Mouse (Mus musculus): ENCODE data around the gene Gtf2ird1. TPM values are rescaled to one million over a fixed set of nuclear protein-coding genes. Genes with fewer than 3 reads are reported as not detected.

Gene Gtf2ird1
- polyA plus RNA-seq, 1 experiment from 2014 or later: 74.5 TPM

DNA sequence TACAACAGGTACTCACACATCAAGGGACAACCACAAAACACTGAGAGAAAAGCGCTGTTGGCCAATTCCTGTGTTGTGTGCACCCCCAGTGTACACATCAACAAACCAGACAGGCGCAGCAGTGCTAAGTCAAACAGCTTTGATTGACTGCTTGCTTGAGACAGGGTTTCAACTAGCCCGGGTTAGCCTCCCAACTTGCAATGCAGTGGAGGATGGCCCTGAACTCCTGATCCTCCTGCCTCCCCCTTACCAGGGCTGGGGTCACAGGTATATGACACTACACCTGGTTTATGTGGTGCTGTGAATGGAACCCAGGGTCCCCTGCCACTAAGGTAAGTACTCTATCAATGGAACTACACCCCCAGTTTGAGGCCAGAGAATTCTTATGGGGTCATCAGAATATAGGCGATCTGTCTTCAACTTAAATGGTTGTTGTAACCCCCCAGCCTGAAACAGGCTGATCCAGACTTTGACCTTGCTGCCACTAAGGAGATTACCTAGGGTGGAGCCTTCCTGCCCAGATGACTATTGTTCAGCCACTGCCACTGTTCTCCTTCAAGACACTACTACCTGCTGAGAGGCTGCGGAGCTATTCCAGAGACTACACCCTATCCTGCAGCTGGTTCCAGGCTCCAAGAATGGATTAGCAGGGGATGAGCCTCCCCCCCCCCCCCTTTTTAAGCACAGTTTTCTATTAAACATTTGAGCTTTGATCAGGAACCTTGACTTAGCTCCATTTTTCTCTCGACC lies 17.7 kb downstream of the Gtf2ird1 start:
- WGBS: 94% methylated on average over 6 of the region's 6 CpGs
- Histone ChIP-seq H3K27ac (no peak overlapping the region), H3K4me3 (no peak overlapping the region), H3K9me3 (0 out of 2 replicates have a peak, but pooled peaks cover 1% of the 10 kb centered on the region), H3K27me3 (no peaks in the 10 kb centered on the region), H3K9ac (no peak overlapping the region), H3K4me1 (replicated peaks) (peaks cover 44% of the 10 kb centered on the region), H3K36me3 (peaks cover 32% of the 10 kb centered on the region), H3K4me2 (no peak overlapping the region)
- ATAC-seq (ENCODE audit: low FRiP score): no peak

DNA sequence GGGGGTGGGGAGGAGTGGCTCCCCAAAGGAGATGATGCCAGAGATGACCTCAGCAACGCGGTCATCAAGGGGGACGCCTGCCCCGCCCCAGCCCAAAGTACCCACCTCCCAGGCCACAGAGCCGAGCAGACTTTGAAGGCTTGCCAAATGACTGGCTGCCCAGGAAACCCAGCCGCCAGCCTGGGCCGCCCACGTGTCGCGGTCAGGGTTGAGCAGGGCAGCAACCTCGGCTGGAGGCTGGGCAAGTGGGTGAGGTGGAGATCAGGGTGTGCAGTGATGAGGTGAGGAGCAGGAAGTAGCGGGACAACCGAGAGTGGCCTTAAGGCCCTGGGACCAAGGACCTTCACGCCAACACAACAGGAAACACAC lies 19.1 kb downstream of the Gtf2ird1 start:
- H3K36me3 ChIP-seq: peaks cover 24% of the 10 kb centered on the region
- H3K4me3 ChIP-seq: no peak overlapping the region
- no peak overlapping the region for H3K4me2 ChIP-seq
- no peak for ATAC-seq (ENCODE audit: low FRiP score)
- H3K27ac ChIP-seq: 0 out of 2 replicates have a peak overlapping the region, but pooled peaks have one; percentile 30
- H3K27me3 ChIP-seq: no peaks in the 10 kb centered on the region
- H3K9ac ChIP-seq: no peak overlapping the region
- no peaks in the 10 kb centered on the region for H3K9me3 ChIP-seq
- peaks cover 52% of the 10 kb centered on the region for H3K4me1 ChIP-seq (replicated peaks)
- 80% methylated on average over 14 of the region's 14 CpGs for WGBS

- Histone ChIP-seq H3K36me3 (peaks cover 19% of the 10 kb centered on the region), H3K27ac (peak overlapping the region; percentile 80), H3K4me2 (no peak overlapping the region), H3K4me1 (replicated peaks) (peaks cover 52% of the 10 kb centered on the region), H3K4me3 (no peak overlapping the region), H3K27me3 (no peaks in the 10 kb centered on the region), H3K9me3 (no peaks in the 10 kb centered on the region), H3K9ac (no peak overlapping the region)
- ATAC-seq (ENCODE audit: low FRiP score): no peak
- 92% methylated on average over 13 of the region's 13 CpGs for WGBS
Observed at GRCm38 (mm10) chr5:134436782-134437458, 19.6 kb downstream of the Gtf2ird1 start.

DNA sequence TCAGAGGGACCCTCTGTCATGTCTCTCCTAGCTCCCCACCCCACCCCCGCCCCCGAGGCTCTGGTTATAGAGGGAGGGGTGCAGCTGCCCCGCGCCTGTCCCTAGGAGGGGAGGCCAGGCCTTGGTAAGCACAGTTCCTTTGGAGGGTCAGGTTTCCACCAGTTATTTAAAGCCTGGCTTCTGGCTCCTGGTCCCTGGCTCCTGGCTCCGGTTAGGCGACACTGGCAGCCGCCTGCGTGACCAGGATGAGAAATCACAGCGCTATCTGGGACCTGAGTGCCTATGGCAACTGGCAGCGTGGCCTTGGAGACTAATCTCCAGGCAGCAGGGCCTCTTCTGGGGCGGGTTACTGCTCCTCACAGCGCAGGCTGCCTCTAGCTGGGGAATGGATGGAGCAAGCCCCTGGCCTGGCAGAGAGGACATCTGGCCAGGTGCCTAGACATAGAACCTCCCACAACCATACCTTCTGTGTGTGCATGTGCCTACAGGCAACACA lies 20.6 kb downstream of the Gtf2ird1 start:
- peaks cover 18% of the 10 kb centered on the region for H3K36me3 ChIP-seq
- peaks cover 48% of the 10 kb centered on the region for H3K4me1 ChIP-seq (replicated peaks)
- ATAC-seq (ENCODE audit: low FRiP score): peak; percentile 61
- no peaks in the 10 kb centered on the region for H3K9me3 ChIP-seq
- peak overlapping the region; percentile 80 for H3K27ac ChIP-seq
- no peaks in the 10 kb centered on the region for H3K27me3 ChIP-seq
- H3K9ac ChIP-seq: peak overlapping the region; percentile 16; the same call in 1 of the 2 replicates
- 53% methylated on average over 12 of the region's 12 CpGs for WGBS
- no peak overlapping the region for H3K4me2 ChIP-seq
- H3K4me3 ChIP-seq: no peak overlapping the region

- no peak overlapping the region for H3K9ac ChIP-seq
- 79% methylated on average over 10 of the region's 10 CpGs for WGBS
- ATAC-seq (ENCODE audit: low FRiP score): no peak
Observed at GRCm38 (mm10) chr5:134433137-134433536, 23.4 kb downstream of the Gtf2ird1 start.

DNA sequence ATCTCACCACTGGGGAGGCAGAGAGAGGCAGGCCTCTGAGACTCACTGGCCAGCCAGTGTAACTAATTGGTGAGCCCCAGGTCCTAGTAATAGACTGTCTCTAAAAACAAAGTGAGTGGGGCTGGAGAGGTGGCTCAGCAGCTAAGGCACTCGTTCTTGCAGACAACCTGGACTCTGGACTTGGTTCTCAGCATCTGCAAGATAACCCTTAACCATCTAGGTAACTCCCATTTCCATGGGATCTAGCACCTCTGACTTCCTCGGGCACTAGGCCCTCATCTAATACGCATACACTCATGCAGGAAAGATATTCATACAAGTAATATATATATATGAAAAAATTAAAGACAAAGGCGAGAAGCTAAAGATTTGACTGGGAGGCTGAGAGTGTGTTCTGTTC lies 26.4 kb downstream of the Gtf2ird1 start:
- Histone ChIP-seq H3K4me1 (replicated peaks) (peaks cover 26% of the 10 kb centered on the region), H3K4me2 (no peak overlapping the region), H3K4me3 (no peak overlapping the region), H3K36me3 (no peaks in the 10 kb centered on the region), H3K9me3 (no peaks in the 10 kb centered on the region), H3K27ac (0 out of 2 replicates have a peak overlapping the region, but pooled peaks have one; percentile 35), H3K9ac (no peak overlapping the region), H3K27me3 (no peaks in the 10 kb centered on the region)
- no peak for ATAC-seq (ENCODE audit: low FRiP score)
- WGBS: 91% methylated on average over 4 of the region's 4 CpGs

More at GRCm38 (mm10) chr5:134433137-134433536, 23.4 kb downstream of the Gtf2ird1 start:
- Histone ChIP-seq H3K36me3 (no peaks in the 10 kb centered on the region), H3K9me3 (no peaks in the 10 kb centered on the region), H3K27ac (no peak overlapping the region), H3K4me3 (no peak overlapping the region), H3K4me1 (replicated peaks) (peaks cover 50% of the 10 kb centered on the region), H3K4me2 (no peak overlapping the region), H3K27me3 (no peaks in the 10 kb centered on the region)

GRCm38 (mm10) chr5:134427664-134428063 lies 28.9 kb downstream of the Gtf2ird1 start:
- Histone ChIP-seq H3K9ac (no peak overlapping the region), H3K9me3 (no peaks in the 10 kb centered on the region), H3K4me3 (no peak overlapping the region), H3K27me3 (no peaks in the 10 kb centered on the region), H3K36me3 (no peaks in the 10 kb centered on the region), H3K27ac (no peak overlapping the region), H3K4me1 (replicated peaks) (peaks cover 17% of the 10 kb centered on the region), H3K4me2 (no peak overlapping the region)
- no peak for ATAC-seq (ENCODE audit: low FRiP score)
- whole genome bisulfite sequencing: 90% methylated on average over 9 of the region's 9 CpGs

DNA sequence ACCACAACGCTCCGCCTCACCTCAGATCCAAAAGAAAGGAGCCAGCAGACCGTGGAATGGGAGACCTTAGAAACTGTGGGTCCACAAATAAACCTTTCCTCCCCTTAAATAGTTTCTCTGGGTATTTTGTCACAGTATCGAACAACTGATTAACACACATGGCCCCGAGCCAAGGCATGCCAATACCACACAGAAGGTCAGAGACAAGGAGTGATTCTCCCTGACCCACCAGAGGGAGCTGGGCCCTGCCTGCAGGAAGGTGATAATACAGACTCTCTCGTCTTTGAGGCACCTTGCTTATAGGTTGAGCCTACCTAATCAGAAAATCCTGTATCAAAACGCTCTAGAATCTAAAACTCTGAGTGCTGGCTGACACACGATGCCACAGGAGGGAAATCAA lies 30.9 kb downstream of the Gtf2ird1 start:
- H3K27me3 ChIP-seq: no peaks in the 10 kb centered on the region
- WGBS: 94% methylated on average over 8 of the region's 8 CpGs
- no peak overlapping the region for H3K4me2 ChIP-seq

DNA sequence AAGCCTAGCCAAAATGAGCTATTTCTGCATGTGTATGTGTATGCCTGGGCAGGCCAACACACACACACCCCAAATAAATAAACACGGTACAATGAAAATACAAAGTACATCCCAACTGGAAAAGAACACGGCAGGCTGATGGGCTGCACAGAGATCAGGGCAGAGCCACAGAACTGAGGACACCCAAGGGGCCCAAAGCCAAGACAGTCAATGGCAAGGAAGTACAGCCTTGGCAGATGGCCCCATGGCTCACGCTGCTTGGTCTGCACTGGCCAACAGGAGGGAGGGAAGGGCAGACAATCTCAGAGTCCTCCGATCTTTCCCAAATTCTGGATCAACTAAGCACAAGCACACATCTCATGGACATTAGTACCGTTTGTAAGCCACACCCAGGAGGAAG lies 32.6 kb downstream of the Gtf2ird1 start:
- 87% methylated on average over 5 of the region's 5 CpGs for WGBS
- no peak overlapping the region for H3K9ac ChIP-seq

More for the DNA sequence above, 30.9 kb downstream of the Gtf2ird1 start:
- no peak overlapping the region for H3K27ac ChIP-seq
- peaks cover 18% of the 10 kb centered on the region for H3K4me1 ChIP-seq (replicated peaks)
- no peak overlapping the region for H3K4me3 ChIP-seq
- no peak for ATAC-seq (ENCODE audit: low FRiP score)
- no peaks in the 10 kb centered on the region for H3K36me3 ChIP-seq
- H3K9me3 ChIP-seq: no peaks in the 10 kb centered on the region
- H3K9ac ChIP-seq: no peak overlapping the region

GRCm38 (mm10) chr5:134423372-134423771 lies 33.1 kb downstream of the Gtf2ird1 start:
- no peaks in the 10 kb centered on the region for H3K36me3 ChIP-seq
- H3K4me3 ChIP-seq: no peak overlapping the region
- H3K4me1 ChIP-seq (replicated peaks): peaks cover 10% of the 10 kb centered on the region; the same call in 1 of the 2 replicates
- H3K9ac ChIP-seq: no peak overlapping the region
- H3K9me3 ChIP-seq: no peaks in the 10 kb centered on the region
- WGBS: 96% methylated on average over 6 of the region's 6 CpGs
- no peaks in the 10 kb centered on the region for H3K27me3 ChIP-seq
- no peak overlapping the region for H3K27ac ChIP-seq
- no peak overlapping the region for H3K4me2 ChIP-seq
- no peak for ATAC-seq (ENCODE audit: low FRiP score)

More for the DNA sequence above, 32.6 kb downstream of the Gtf2ird1 start:
- Histone ChIP-seq H3K4me3 (no peak overlapping the region), H3K4me1 (replicated peaks) (peaks cover 6% of the 10 kb centered on the region; the same call in 1 of the 2 replicates), H3K4me2 (no peak overlapping the region), H3K27me3 (no peaks in the 10 kb centered on the region), H3K36me3 (no peaks in the 10 kb centered on the region), H3K9me3 (no peaks in the 10 kb centered on the region), H3K27ac (no peak overlapping the region)
- no peak for ATAC-seq (ENCODE audit: low FRiP score)

- no peaks in the 10 kb centered on the region for H3K9me3 ChIP-seq
- H3K36me3 ChIP-seq: peaks cover 6% of the 10 kb centered on the region
- no peak overlapping the region for H3K9ac ChIP-seq
- H3K4me3 ChIP-seq: no peak overlapping the region
- H3K27ac ChIP-seq: no peak overlapping the region
- no peak for ATAC-seq (ENCODE audit: low FRiP score)
- H3K27me3 ChIP-seq: no peaks in the 10 kb centered on the region
- H3K4me2 ChIP-seq: no peak overlapping the region
- 89% methylated on average over 12 of the region's 12 CpGs for WGBS
- peaks cover 10% of the 10 kb centered on the region; the same call in 1 of the 2 replicates for H3K4me1 ChIP-seq (replicated peaks)
Observed at GRCm38 (mm10) chr5:134422265-134422925, 34.1 kb downstream of the Gtf2ird1 start.

GRCm38 (mm10) chr5:134421061-134421460 lies 35.5 kb downstream of the Gtf2ird1 start:
- peaks cover 20% of the 10 kb centered on the region for H3K36me3 ChIP-seq
- H3K4me1 ChIP-seq (replicated peaks): peaks cover 7% of the 10 kb centered on the region; the same call in 1 of the 2 replicates
- no peak for ATAC-seq (ENCODE audit: low FRiP score)
- 77% methylated on average over 9 of the region's 9 CpGs for WGBS
- no peaks in the 10 kb centered on the region for H3K27me3 ChIP-seq
- H3K4me3 ChIP-seq: no peak overlapping the region
- no peak overlapping the region for H3K27ac ChIP-seq
- peak overlapping the region; percentile 29; the same call in 1 of the 2 replicates for H3K9ac ChIP-seq
- no peak overlapping the region for H3K4me2 ChIP-seq
- H3K9me3 ChIP-seq: no peaks in the 10 kb centered on the region
